Mouse (Mus musculus) neural tube, embryonic 12.5 days (tissue): ENCODE results near the gene Tmem156. TPM values are rescaled to one million over a fixed set of nuclear protein-coding genes. Genes with fewer than 3 reads are reported as not detected.
"Not testable (repeated sequence)": the region's sequence is repeated elsewhere in the genome, so short reads cannot be mapped to it uniquely, and the experiment has no call there.

Source experiments
- ATAC-seq: fragments of 200-750 bp; cut with Nextera tagmentation; 2 replicates; pipeline ENCODE4 v1.8.0; 2017; ENCODE audit warnings: low read depth, mild to moderate bottlenecking, moderate TSS enrichment, moderate library complexity; ENCODE audit not compliant: low FRiP score
- H3K27ac ChIP-seq: fragments of 300-500 bp; sonication (generic); 2 replicates; pipeline ENCODE4 v1.5.1; 2016
- H3K27me3 ChIP-seq: fragments of 300-500 bp; sonication (generic); replicated peaks from 2 replicates; pipeline ENCODE4 v1.6.1; 2016; ENCODE audit warnings: mild to moderate bottlenecking
- H3K36me3 ChIP-seq: fragments of 300-500 bp; sonication (generic); 2 replicates; pipeline ENCODE4 v1.6.1; 2016; ENCODE audit warnings: mild to moderate bottlenecking
- H3K4me1 ChIP-seq: fragments of 300-500 bp; sonication (generic); 2 replicates; pipeline ENCODE4 v1.6.1; 2016
- H3K4me2 ChIP-seq: fragments of 300-500 bp; sonication (generic); replicated peaks from 2 replicates; pipeline ENCODE4 v1.6.1; 2016; ENCODE audit warnings: mild to moderate bottlenecking
- H3K4me3 ChIP-seq: fragments of 300-500 bp; sonication (generic); 2 replicates; pipeline ENCODE4 v1.5.1; 2016
- H3K9ac ChIP-seq: fragments of 300-500 bp; sonication (generic); 2 replicates; pipeline ENCODE4 v1.6.1; 2016; ENCODE audit warnings: mild to moderate bottlenecking
- H3K9me3 ChIP-seq: fragments of 300-500 bp; sonication (generic); 2 replicates; pipeline ENCODE4 v1.6.1; 2016; ENCODE audit warnings: mild to moderate bottlenecking
- WGBS: fragments of 180-500 bp; shearing (Covaris S2); methylation state at CpG from one replicate; pipeline ENCODE4 v1.1.7; 2016; 5-methylcytosine and 5-hydroxymethylcytosine counted together
- polyA plus RNA-seq: library from polyadenylated mRNA; unstranded; fragments of >200 nt; fragmentation: Nextera tagmentation; extraction: Ambion mirVana; gene quantifications from 2 replicates; pipeline ENCODE4 v1.2.1, GENCODE M21; 2016

Gene Tmem156
- polyA plus RNA-seq, 1 experiment from 2014 or later, result 0.20 TPM

GRCm38 (mm10) chr5:65113323-65113722, 21.4 kb upstream of the Tmem156 start:
- ATAC-seq, result no peak
- no peaks in the 10 kb centered on the region for H3K27me3 ChIP-seq
- H3K36me3 ChIP-seq, result peaks cover 4% of the 10 kb centered on the region
- H3K4me2 ChIP-seq, result no peak overlapping the region
- H3K9ac ChIP-seq, result no peak overlapping the region
- no peak overlapping the region for H3K4me3 ChIP-seq
- 93% methylated on average over 6 of the region's 6 CpGs for WGBS
- H3K9me3 ChIP-seq, result no peaks in the 10 kb centered on the region
- H3K27ac ChIP-seq, result no peak overlapping the region
- H3K4me1 ChIP-seq, result no peaks in the 10 kb centered on the region

GRCm38 (mm10) chr5:65112225-65112624, 20.3 kb upstream of the Tmem156 start:
- not testable (repeated sequence) for H3K4me3 ChIP-seq, H3K4me2 ChIP-seq, H3K27me3 ChIP-seq, H3K4me1 ChIP-seq, ATAC-seq, H3K27ac ChIP-seq, H3K9ac ChIP-seq, H3K9me3 ChIP-seq, H3K36me3 ChIP-seq
- 78% methylated on average over 3 of the region's 3 CpGs for WGBS

- Histone ChIP-seq H3K4me2 (peak overlapping the region; percentile 78), H3K4me3 (peak overlapping the region; percentile 90), H3K4me1 (0 out of 2 replicates have a peak, but pooled peaks cover 4% of the 10 kb centered on the region), H3K36me3 (no peaks in the 10 kb centered on the region), H3K9ac (peak overlapping the region; percentile 73), H3K27ac (peak overlapping the region; percentile 28; the same call in 1 of the 2 replicates), H3K27me3 (no peaks in the 10 kb centered on the region), H3K9me3 (no peaks in the 10 kb centered on the region)
- 4% methylated on average over 42 of the region's 42 CpGs for WGBS
- peak; percentile 73 for ATAC-seq
These were observed 16.0 kb upstream of the Tmem156 start for GRCm38 (mm10) chr5:65107773-65108432.

- Histone ChIP-seq H3K27me3 (no peaks in the 10 kb centered on the region), H3K27ac (peak within 1 kb of the TSS; percentile 33), H3K36me3 (no peaks in the 10 kb centered on the region), H3K4me3 (peak within 1 kb of the TSS; percentile 90), H3K4me1 (0 out of 2 replicates have a peak, but pooled peaks cover 4% of the 10 kb centered on the region), H3K4me2 (peak within 1 kb of the TSS; percentile 78), H3K9me3 (no peaks in the 10 kb centered on the region), H3K9ac (peak within 1 kb of the TSS; percentile 73)
- 4% methylated on average over 54 of the region's 56 CpGs for WGBS
- peak; percentile 94 for ATAC-seq
These were observed 15.2 kb upstream of the Tmem156 start, which contains the start of gene Klhl5 for GRCm38 (mm10) chr5:65106876-65107772. Gene Klhl5 (plus strand): TSS chr5:65107539.

GRCm38 (mm10) chr5:65102641-65103042, 10.7 kb upstream of the Tmem156 start:
- Histone ChIP-seq H3K27me3 (no peaks in the 10 kb centered on the region), H3K4me3 (no peak overlapping the region), H3K9me3 (no peaks in the 10 kb centered on the region), H3K27ac (no peak overlapping the region), H3K4me2 (no peak overlapping the region), H3K36me3 (no peaks in the 10 kb centered on the region), H3K9ac (no peak overlapping the region), H3K4me1 (0 out of 2 replicates have a peak, but pooled peaks cover 4% of the 10 kb centered on the region)
- 78% methylated on average over 10 of the region's 10 CpGs for WGBS
- ATAC-seq, result no peak

GRCm38 (mm10) chr5:65102026-65102640, 10.2 kb upstream of the Tmem156 start:
- no peak overlapping the region for H3K4me2 ChIP-seq
- H3K27me3 ChIP-seq, result no peaks in the 10 kb centered on the region
- 74% methylated on average over 3 of the region's 3 CpGs for WGBS
- H3K36me3 ChIP-seq, result no peaks in the 10 kb centered on the region
- ATAC-seq, result no peak
- 0 out of 2 replicates have a peak, but pooled peaks cover 4% of the 10 kb centered on the region for H3K4me1 ChIP-seq
- H3K9me3 ChIP-seq, result no peaks in the 10 kb centered on the region
- no peak overlapping the region for H3K9ac ChIP-seq
- no peak overlapping the region for H3K27ac ChIP-seq
- H3K4me3 ChIP-seq, result no peak overlapping the region

- WGBS, result 90% methylated on average over 6 of the region's 6 CpGs
- Histone ChIP-seq H3K4me3 (no peak overlapping the region), H3K4me2 (no peak overlapping the region), H3K4me1 (no peaks in the 10 kb centered on the region), H3K9ac (no peak overlapping the region), H3K36me3 (no peaks in the 10 kb centered on the region), H3K9me3 (no peaks in the 10 kb centered on the region), H3K27ac (no peak overlapping the region), H3K27me3 (no peaks in the 10 kb centered on the region)
- ATAC-seq, result no peak
These were observed 9.7 kb upstream of the Tmem156 start for GRCm38 (mm10) chr5:65101621-65102020.

GRCm38 (mm10) chr5:65101209-65101608, 9.3 kb upstream of the Tmem156 start:
- Histone ChIP-seq H3K36me3 (no peaks in the 10 kb centered on the region), H3K9me3 (no peaks in the 10 kb centered on the region), H3K4me1 (no peaks in the 10 kb centered on the region), H3K27me3 (no peaks in the 10 kb centered on the region), H3K4me2 (no peak overlapping the region), H3K27ac (no peak overlapping the region), H3K9ac (no peak overlapping the region), H3K4me3 (no peak overlapping the region)
- no peak for ATAC-seq
- 83% methylated on average over 5 of the region's 5 CpGs for WGBS

GRCm38 (mm10) chr5:65100002-65100401, 8.1 kb upstream of the Tmem156 start:
- H3K9ac ChIP-seq, result no peak overlapping the region
- ATAC-seq, result no peak
- H3K27me3 ChIP-seq, result no peaks in the 10 kb centered on the region
- H3K4me3 ChIP-seq, result no peak overlapping the region
- no peak overlapping the region for H3K4me2 ChIP-seq
- H3K9me3 ChIP-seq, result no peaks in the 10 kb centered on the region
- 56% methylated on average over 11 of the region's 11 CpGs for WGBS
- H3K36me3 ChIP-seq, result no peaks in the 10 kb centered on the region
- H3K4me1 ChIP-seq, result no peaks in the 10 kb centered on the region
- no peak overlapping the region for H3K27ac ChIP-seq

GRCm38 (mm10) chr5:65097457-65097856, 5.5 kb upstream of the Tmem156 start:
- no peaks in the 10 kb centered on the region for H3K36me3 ChIP-seq
- no peaks in the 10 kb centered on the region for H3K27me3 ChIP-seq
- no peak for ATAC-seq
- H3K9ac ChIP-seq, result no peak overlapping the region
- no peak overlapping the region for H3K27ac ChIP-seq
- 85% methylated on average over 5 of the region's 5 CpGs for WGBS
- H3K4me3 ChIP-seq, result no peak overlapping the region
- H3K4me2 ChIP-seq, result no peak overlapping the region
- no peaks in the 10 kb centered on the region for H3K9me3 ChIP-seq
- no peaks in the 10 kb centered on the region for H3K4me1 ChIP-seq

GRCm38 (mm10) chr5:65096805-65097204, 4.9 kb upstream of the Tmem156 start:
- no peak overlapping the region for H3K9ac ChIP-seq
- H3K36me3 ChIP-seq, result no peaks in the 10 kb centered on the region
- no peak overlapping the region for H3K4me2 ChIP-seq
- no peaks in the 10 kb centered on the region for H3K9me3 ChIP-seq
- 82% methylated on average over 3 of the region's 3 CpGs for WGBS
- H3K4me3 ChIP-seq, result no peak overlapping the region
- no peaks in the 10 kb centered on the region for H3K4me1 ChIP-seq
- ATAC-seq, result no peak
- H3K27me3 ChIP-seq, result no peaks in the 10 kb centered on the region
- no peak overlapping the region for H3K27ac ChIP-seq

GRCm38 (mm10) chr5:65096082-65096481, 4.2 kb upstream of the Tmem156 start:
- no peaks in the 10 kb centered on the region for H3K36me3 ChIP-seq
- no peak for ATAC-seq
- WGBS, result 85% methylated on average over 3 of the region's 3 CpGs
- H3K27ac ChIP-seq, result no peak overlapping the region
- H3K9ac ChIP-seq, result no peak overlapping the region
- H3K9me3 ChIP-seq, result no peaks in the 10 kb centered on the region
- H3K4me3 ChIP-seq, result no peak overlapping the region
- H3K4me2 ChIP-seq, result no peak overlapping the region
- no peaks in the 10 kb centered on the region for H3K27me3 ChIP-seq
- no peaks in the 10 kb centered on the region for H3K4me1 ChIP-seq
